Mouse (Mus musculus): Measurements from ENCODE around the gene Fzr1. TPM values are rescaled to one million over a fixed set of nuclear protein-coding genes. Genes with fewer than 3 reads are reported as not detected.

Gene Fzr1
- polyA plus RNA-seq, 1 experiment from 2014 or later = 112 TPM

GRCm38 (mm10) chr10:81399296-81399695 is 21.0 kb upstream of the Fzr1 start:
- H3K27me3 ChIP-seq = no peaks in the 10 kb centered on the region
- H3K9me3 ChIP-seq = no peaks in the 10 kb centered on the region
- 53% methylated on average over 5 of the region's 5 CpGs for WGBS
- H3K9ac ChIP-seq = no peak overlapping the region
- peaks cover 50% of the 10 kb centered on the region for H3K36me3 ChIP-seq
- H3K27ac ChIP-seq = no peak overlapping the region; the same call in 1 of the 2 replicates
- H3K4me2 ChIP-seq (replicated peaks) = no peak overlapping the region
- no peak overlapping the region for H3K4me3 ChIP-seq
- ATAC-seq (ENCODE audit: low FRiP score, low read depth) = no peak
- peaks cover 52% of the 10 kb centered on the region for H3K4me1 ChIP-seq

DNA sequence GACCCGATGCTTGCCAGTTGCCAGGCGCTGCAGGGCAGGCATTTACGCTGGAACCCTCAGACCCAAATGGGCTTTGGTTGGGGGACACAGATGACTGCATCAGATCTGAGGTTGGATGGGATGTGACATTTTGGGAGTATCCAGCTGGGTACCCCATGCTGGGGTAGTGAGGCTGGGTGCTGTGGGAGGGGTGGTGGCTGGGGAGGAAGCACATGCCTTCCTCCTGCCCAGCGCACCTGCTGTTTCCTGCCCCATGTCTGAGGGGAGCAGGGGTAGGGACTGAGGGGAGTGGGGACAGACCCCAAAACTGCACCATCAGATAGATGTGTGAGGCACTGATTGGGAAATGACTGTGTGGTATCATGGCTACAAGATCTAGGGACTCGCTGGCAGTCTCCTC is 18.4 kb upstream of the Fzr1 start:
- WGBS = 75% methylated on average over 5 of the region's 5 CpGs
- H3K9ac ChIP-seq = peak overlapping the region; percentile 55
- no peak overlapping the region; the same call in 1 of the 2 replicates for H3K27ac ChIP-seq
- no peaks in the 10 kb centered on the region for H3K9me3 ChIP-seq
- H3K36me3 ChIP-seq = peaks cover 39% of the 10 kb centered on the region
- H3K27me3 ChIP-seq = no peaks in the 10 kb centered on the region
- H3K4me1 ChIP-seq = peaks cover 43% of the 10 kb centered on the region
- H3K4me2 ChIP-seq (replicated peaks) = no peak overlapping the region
- H3K4me3 ChIP-seq = no peak overlapping the region
- ATAC-seq (ENCODE audit: low FRiP score, low read depth) = no peak

DNA sequence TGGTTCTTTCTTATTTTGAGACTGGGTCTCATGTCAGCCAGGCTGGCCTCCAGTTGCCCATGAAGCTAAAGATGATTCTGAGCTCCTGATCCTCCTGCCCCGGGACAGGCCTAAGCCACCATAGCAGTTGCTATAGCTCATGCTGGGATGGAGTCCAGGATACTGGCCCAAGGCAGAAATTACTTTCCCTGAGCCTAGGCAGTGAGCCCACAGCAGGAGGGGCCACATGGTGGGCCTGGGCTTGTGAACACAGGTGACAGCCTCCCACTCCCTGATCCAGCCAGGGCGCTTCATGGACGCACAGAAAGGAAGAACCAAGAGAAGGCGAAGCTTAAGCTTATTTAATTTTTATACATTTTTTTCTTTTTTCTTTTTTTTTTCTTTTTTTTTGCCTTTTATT is 17.5 kb upstream of the Fzr1 start:
- H3K9me3 ChIP-seq = no peaks in the 10 kb centered on the region
- no peak overlapping the region; the same call in 1 of the 2 replicates for H3K27ac ChIP-seq
- peaks cover 38% of the 10 kb centered on the region for H3K36me3 ChIP-seq
- no peak for ATAC-seq (ENCODE audit: low FRiP score, low read depth)
- no peaks in the 10 kb centered on the region for H3K27me3 ChIP-seq
- no peak overlapping the region for H3K4me3 ChIP-seq
- H3K4me2 ChIP-seq (replicated peaks) = no peak overlapping the region
- no peak overlapping the region for H3K9ac ChIP-seq
- peaks cover 35% of the 10 kb centered on the region for H3K4me1 ChIP-seq
- WGBS = 78% methylated on average over 4 of the region's 4 CpGs

DNA sequence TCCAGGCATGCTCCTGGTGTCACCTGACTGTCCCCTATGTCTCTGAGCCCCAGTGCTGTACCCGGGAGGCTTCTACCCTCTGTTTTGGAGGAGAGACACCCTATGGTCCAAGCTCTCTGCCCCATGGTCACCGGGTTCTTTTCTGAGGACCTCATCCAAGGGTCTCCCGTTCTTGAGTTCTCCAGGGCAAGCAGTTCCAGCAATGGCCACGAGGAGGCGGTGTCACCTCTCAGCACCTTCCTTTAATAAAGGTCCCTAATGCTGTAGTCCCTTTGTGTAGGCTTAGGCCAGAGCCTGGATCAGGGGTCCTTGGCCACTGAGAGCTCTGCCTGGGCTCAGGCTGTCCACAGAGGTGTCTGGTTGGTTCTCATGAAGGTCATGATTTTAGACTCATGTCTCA is 16.8 kb upstream of the Fzr1 start:
- Histone ChIP-seq H3K4me3 (no peak overlapping the region), H3K9me3 (no peaks in the 10 kb centered on the region), H3K27me3 (no peaks in the 10 kb centered on the region), H3K9ac (no peak overlapping the region), H3K27ac (no peak overlapping the region), H3K4me1 (peaks cover 28% of the 10 kb centered on the region), H3K4me2 (replicated peaks) (no peak overlapping the region), H3K36me3 (peaks cover 30% of the 10 kb centered on the region)
- WGBS = 17% methylated on average over 5 of the region's 5 CpGs
- ATAC-seq (ENCODE audit: low FRiP score, low read depth) = no peak

DNA sequence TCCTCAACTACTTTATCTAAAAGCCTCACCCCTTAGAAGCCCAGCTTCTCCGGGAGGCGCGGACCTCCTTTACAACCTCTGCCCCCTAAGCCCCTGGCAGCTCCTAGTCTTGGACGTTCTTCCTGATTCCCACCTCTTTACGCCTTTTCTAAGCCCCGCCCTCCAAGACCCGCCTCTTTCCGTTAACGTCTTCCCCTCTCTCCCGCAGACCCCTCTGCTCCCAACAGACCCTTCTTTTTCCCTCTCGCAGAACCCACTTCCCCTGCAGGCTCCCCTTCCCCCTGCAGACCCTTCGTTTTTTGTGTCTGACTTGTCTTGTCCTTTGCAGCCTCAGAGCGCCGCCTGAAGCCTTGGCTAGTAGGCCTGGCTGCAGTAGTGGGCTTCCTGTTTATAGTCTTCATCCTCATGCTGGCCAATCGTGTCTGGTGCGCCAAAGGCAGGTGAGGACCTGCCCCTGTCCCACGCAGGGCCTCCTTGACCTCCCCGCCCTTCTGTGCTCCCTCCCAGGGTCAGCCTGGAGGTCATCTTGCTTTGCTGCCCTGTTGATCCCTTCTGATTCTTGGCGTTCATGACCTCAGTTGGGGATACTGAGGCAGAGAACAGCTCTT is 15.2 kb upstream of the Fzr1 start:
- ATAC-seq (ENCODE audit: low FRiP score, low read depth) = no peak; the same call in 1 of the 2 replicates
- Histone ChIP-seq H3K4me1 (peaks cover 20% of the 10 kb centered on the region), H3K36me3 (peaks cover 25% of the 10 kb centered on the region), H3K27me3 (no peaks in the 10 kb centered on the region), H3K4me2 (replicated peaks) (peak overlapping the region; percentile 64), H3K9me3 (no peaks in the 10 kb centered on the region), H3K27ac (peak overlapping the region; percentile 67; the same call in 1 of the 2 replicates), H3K9ac (peak overlapping the region; percentile 62), H3K4me3 (peak overlapping the region; percentile 36)
- 6% methylated on average over 19 of the region's 19 CpGs for WGBS

DNA sequence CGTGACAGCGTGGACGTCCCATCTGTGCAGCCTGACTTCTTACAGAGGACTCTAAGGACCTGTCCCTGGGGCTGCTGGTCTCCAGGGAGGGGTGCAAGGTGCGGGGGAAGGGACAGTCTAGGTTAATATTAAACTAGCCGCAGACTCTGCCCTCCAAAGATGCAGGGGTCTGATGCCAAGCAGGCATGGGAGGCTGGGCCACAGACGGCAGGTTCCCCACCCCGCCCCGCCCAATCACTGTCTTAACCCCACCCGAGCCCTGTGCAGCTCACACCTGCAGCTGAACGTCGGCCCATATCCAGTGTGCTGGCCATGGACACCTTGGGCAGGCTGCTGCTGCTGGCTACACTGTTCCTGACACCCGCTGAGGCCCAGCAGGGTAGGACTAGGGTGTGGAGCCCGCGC is 14.5 kb upstream of the Fzr1 start, which contains the start of gene Smim24:
Smim24 (plus strand) TSS at position 271 of the 405 bp plus-strand sequence.
- peak within 1 kb of the TSS; percentile 62 for H3K9ac ChIP-seq
- H3K36me3 ChIP-seq = peaks cover 27% of the 10 kb centered on the region
- H3K9me3 ChIP-seq = no peaks in the 10 kb centered on the region
- H3K4me1 ChIP-seq = peaks cover 20% of the 10 kb centered on the region
- H3K27me3 ChIP-seq = no peaks in the 10 kb centered on the region
- WGBS = 65% methylated on average over 14 of the region's 14 CpGs
- H3K4me2 ChIP-seq (replicated peaks) = peak within 1 kb of the TSS; percentile 64
- H3K4me3 ChIP-seq = peak within 1 kb of the TSS; percentile 36
- H3K27ac ChIP-seq = peak within 1 kb of the TSS; percentile 67; the same call in 1 of the 2 replicates
- ATAC-seq (ENCODE audit: low FRiP score, low read depth) = no peak

DNA sequence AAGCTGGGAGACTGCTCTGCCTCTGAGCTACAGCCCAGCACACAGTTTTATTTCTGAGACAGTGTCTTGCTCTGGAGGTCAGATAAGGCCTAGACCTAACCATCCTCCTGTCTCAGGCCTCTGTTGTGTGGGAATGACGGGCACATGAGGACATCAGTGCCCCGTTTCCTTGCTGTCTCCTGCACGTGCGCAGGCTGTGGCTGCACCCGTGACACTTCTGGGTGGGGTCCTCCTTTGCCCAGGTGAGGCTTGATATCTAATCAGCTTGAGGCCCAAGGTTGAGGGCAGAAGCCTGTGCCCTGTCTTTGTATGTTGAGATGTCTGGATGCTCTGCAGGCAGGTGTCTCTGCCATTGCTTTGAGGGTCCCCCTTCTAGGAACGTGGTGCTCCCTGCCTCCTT is 14.0 kb upstream of the Fzr1 start:
- Histone ChIP-seq H3K36me3 (peaks cover 27% of the 10 kb centered on the region), H3K4me2 (replicated peaks) (no peak overlapping the region), H3K9me3 (no peaks in the 10 kb centered on the region), H3K27ac (no peak overlapping the region), H3K4me3 (no peak overlapping the region), H3K27me3 (no peaks in the 10 kb centered on the region), H3K9ac (no peak overlapping the region), H3K4me1 (peaks cover 20% of the 10 kb centered on the region)
- WGBS = 90% methylated on average over 6 of the region's 6 CpGs
- ATAC-seq (ENCODE audit: low FRiP score, low read depth) = no peak

- H3K27me3 ChIP-seq = no peaks in the 10 kb centered on the region
- ATAC-seq (ENCODE audit: low FRiP score, low read depth) = no peak
- H3K36me3 ChIP-seq = peaks cover 37% of the 10 kb centered on the region
- WGBS = 87% methylated on average over 13 of the region's 13 CpGs
- peaks cover 22% of the 10 kb centered on the region for H3K4me1 ChIP-seq
- no peaks in the 10 kb centered on the region for H3K9me3 ChIP-seq
- H3K4me3 ChIP-seq = no peak overlapping the region
- no peak overlapping the region for H3K4me2 ChIP-seq (replicated peaks)
- H3K9ac ChIP-seq = no peak overlapping the region
- no peak overlapping the region for H3K27ac ChIP-seq
Observed at GRCm38 (mm10) chr10:81390678-81390965, 12.3 kb upstream of the Fzr1 start.

DNA sequence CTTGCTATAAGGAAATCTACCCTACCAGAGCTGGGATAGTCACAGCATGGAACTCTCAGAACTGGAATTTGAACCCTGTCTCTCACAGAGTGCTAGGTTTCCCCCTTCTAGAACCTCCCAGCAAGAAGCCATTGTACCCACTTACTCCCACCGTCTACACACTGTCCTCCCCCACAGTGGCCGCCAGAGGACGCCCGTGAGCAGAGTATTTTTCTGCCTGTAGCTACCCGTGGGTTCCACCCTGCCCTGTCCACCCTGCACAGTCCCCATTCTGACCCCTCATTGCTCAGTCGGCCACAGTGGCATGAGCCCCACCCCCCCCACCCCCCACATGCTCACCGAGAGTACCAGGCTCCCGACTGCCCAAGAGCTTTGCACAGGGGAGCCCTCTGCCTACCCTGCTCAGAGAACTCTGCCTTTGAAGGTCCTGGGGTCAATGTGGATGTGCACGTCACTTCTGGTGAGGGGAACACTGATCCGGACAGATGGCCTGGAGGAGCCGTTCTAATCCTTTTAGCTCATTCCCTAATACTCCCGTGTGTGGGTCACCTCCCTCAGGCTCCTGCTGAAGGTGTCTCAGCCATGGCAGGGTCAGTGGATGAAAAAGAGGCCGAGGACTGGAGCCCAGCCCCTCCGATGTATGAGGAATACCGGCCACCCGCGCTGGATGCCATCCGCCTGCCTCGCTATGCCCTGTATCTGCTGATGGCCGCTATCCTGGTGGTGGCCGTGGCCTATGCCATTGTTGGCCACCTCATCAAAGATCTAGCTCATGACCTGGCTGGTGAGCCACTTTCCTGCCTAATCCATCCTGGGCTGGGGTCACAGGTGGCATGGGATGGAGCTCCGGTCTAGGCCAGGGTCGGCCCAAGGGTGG is 11.7 kb upstream of the Fzr1 start:
- no peak overlapping the region for H3K27ac ChIP-seq
- 61% methylated on average over 23 of the region's 23 CpGs for WGBS
- H3K4me1 ChIP-seq = peaks cover 28% of the 10 kb centered on the region
- H3K27me3 ChIP-seq = no peaks in the 10 kb centered on the region
- no peaks in the 10 kb centered on the region for H3K9me3 ChIP-seq
- H3K4me3 ChIP-seq = no peak overlapping the region
- no peak overlapping the region for H3K4me2 ChIP-seq (replicated peaks)
- 0 out of 2 replicates have a peak overlapping the region, but pooled peaks have one; percentile 8 for H3K9ac ChIP-seq
- ATAC-seq (ENCODE audit: low FRiP score, low read depth) = 0 out of 2 replicates have a peak, but pooled peaks have one; percentile 39
- H3K36me3 ChIP-seq = peaks cover 37% of the 10 kb centered on the region

GRCm38 (mm10) chr10:81389373-81389772 is 11.1 kb upstream of the Fzr1 start:
- Histone ChIP-seq H3K4me3 (no peak overlapping the region), H3K4me1 (peaks cover 30% of the 10 kb centered on the region), H3K9ac (0 out of 2 replicates have a peak overlapping the region, but pooled peaks have one; percentile 8), H3K9me3 (no peaks in the 10 kb centered on the region), H3K36me3 (peaks cover 37% of the 10 kb centered on the region), H3K4me2 (replicated peaks) (no peak overlapping the region), H3K27me3 (no peaks in the 10 kb centered on the region), H3K27ac (no peak overlapping the region)
- 64% methylated on average over 3 of the region's 3 CpGs for WGBS
- no peak for ATAC-seq (ENCODE audit: low FRiP score, low read depth)

- no peak within 1 kb of the TSS for H3K4me3 ChIP-seq
- no peaks in the 10 kb centered on the region for H3K9me3 ChIP-seq
- H3K36me3 ChIP-seq = peaks cover 37% of the 10 kb centered on the region
- no peak within 1 kb of the TSS for H3K4me2 ChIP-seq (replicated peaks)
- no peak within 1 kb of the TSS for H3K27ac ChIP-seq
- peaks cover 23% of the 10 kb centered on the region for H3K4me1 ChIP-seq
- 0 out of 2 replicates have a peak within 1 kb of the TSS, but pooled peaks have one; percentile 8 for H3K9ac ChIP-seq
- no peak for ATAC-seq (ENCODE audit: low FRiP score, low read depth)
- H3K27me3 ChIP-seq = no peaks in the 10 kb centered on the region
- 87% methylated on average over 5 of the region's 5 CpGs for WGBS
Observed at GRCm38 (mm10) chr10:81388505-81389055, 10.3 kb upstream of the Fzr1 start, which contains the start of gene Gm48552. Gene Gm48552 (plus strand): TSS chr10:81389005.

DNA sequence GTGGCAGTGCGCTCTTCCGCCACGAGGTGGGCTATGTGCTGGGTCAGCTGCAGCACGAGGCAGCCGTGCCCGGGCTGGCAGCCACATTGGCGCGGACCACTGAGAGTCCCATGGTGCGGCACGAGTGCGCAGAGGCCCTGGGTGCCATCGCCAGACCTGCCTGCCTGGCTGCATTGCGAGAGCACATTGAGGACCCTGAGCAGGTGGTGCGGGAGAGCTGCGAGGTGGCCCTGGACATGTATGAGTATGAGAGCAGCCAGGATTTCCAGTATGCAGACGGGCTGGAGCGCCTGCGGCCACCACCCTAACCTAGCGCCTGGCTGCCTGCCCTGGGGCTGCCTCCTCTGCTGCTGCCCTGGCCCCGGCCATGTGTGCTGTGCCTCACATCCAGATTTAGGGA is 9.4 kb upstream of the Fzr1 start:
- peaks cover 37% of the 10 kb centered on the region for H3K36me3 ChIP-seq

More for the DNA sequence above, 9.4 kb upstream of the Fzr1 start:
- Histone ChIP-seq H3K9ac (no peak overlapping the region), H3K4me1 (peaks cover 15% of the 10 kb centered on the region), H3K27ac (no peak overlapping the region), H3K4me3 (no peak overlapping the region), H3K4me2 (replicated peaks) (no peak overlapping the region), H3K27me3 (no peaks in the 10 kb centered on the region), H3K9me3 (no peaks in the 10 kb centered on the region)
- WGBS = 93% methylated on average over 20 of the region's 20 CpGs
- ATAC-seq (ENCODE audit: low FRiP score, low read depth) = no peak
